Mouse (Mus musculus) embryonic fibroblast, embryonic 13.5 days (primary cell): ENCODE data around the gene Rbpj.

Experiments
- CTCF ChIP-seq: IDR thresholded peaks from 2 replicates; pipeline ENCODE4 v1.5.1; 2011; ENCODE audit warnings: mild to moderate bottlenecking, control low read depth, low read length, moderate library complexity, borderline replicate concordance; ENCODE audit not compliant: insufficient read depth
- POLR2A ChIP-seq: IDR thresholded peaks from 2 replicates; pipeline ENCODE4 v1.6.1; 2011; ENCODE audit warnings: low read depth, mild to moderate bottlenecking, control low read depth, low read length, moderate library complexity

DNA sequence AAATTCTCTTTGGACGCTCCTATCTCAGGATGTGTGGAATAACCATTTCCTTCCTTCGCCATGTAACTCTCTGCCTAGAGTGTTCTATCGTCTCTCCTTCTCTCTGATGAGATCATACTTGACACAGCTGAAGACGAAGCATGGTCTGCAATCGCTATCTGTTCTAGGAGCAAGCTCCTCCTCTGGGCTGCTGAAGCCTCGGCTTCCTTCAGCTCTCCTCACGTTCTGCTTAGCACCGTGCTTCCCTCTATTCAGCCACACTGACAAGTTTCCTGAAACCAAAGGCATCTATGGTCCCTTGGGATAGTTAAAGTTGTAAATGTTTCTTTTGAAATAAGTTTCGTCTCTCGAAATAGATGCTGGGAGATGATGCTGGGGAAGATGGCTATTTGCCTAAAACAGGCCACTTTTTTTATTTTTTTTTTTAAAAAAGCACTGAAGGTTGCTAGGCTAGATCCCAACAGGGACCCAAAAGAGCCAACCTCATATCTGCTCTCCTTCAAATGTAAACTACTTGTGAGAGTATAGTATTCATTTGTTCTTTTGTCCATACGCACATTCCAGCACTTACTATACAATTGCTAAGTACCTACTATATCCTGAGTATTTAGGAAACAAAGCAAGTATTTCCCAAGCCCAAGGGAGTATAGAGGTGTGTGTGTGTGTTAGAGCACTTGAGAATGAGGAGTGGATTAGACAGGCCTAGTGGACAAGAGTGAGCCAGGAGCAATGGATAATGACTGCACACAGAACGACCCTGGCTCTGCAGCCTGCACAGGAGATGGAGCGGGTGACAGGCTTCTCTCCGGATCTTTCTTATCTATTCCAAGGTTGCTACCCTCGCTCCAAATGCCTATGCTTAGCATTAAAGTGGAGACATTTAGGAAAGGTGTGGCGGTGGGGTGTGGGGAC is 726 bp downstream of the Rbpj start:
- TF ChIP-seq POLR2A: no peak
- TF ChIP-seq CTCF: no peak
